Mouse (Mus musculus): ENCODE data around the gene Nms. TPM values are rescaled to one million over a fixed set of nuclear protein-coding genes. Genes with fewer than 3 reads are reported as not detected.

Gene Nms
- polyA plus RNA-seq (2015; fragmentation: Nextera tagmentation; extraction: Ambion mirVana): not detected in 2 replicates

- WGBS: 74% methylated on average over 6 of the region's 6 CpGs
- H3K9me3 ChIP-seq (ENCODE audit: control insufficient read depth, low read length): no peaks in the 10 kb centered on the region
- no peak within 1 kb of the TSS for H3K9ac ChIP-seq (ENCODE audit: low read depth, low read length)
- no peak within 1 kb of the TSS for H3K4me2 ChIP-seq (ENCODE audit: low read depth, low read length)
- H3K27me3 ChIP-seq (replicated peaks; ENCODE audit: control insufficient read depth, insufficient read depth, low read length): no peaks in the 10 kb centered on the region
- H3K27ac ChIP-seq (ENCODE audit: low read length): no peak within 1 kb of the TSS
- no peaks in the 10 kb centered on the region for H3K4me1 ChIP-seq (ENCODE audit: control insufficient read depth, insufficient read depth, low read length)
- no peak within 1 kb of the TSS for H3K4me3 ChIP-seq (ENCODE audit: low read length)
- H3K36me3 ChIP-seq (ENCODE audit: control insufficient read depth, insufficient read depth, low read length): no peaks in the 10 kb centered on the region
- no peak for ATAC-seq
Observed at GRCm38 (mm10) chr1:38938849-38939248, at the start of gene Nms. Gene Nms (plus strand): TSS chr1:38939149.

GRCm38 (mm10) chr1:38891444-38891843, 47.5 kb upstream of the Nms start:
- ATAC-seq: no peak
- Histone ChIP-seq H3K4me1 (ENCODE audit: control insufficient read depth, insufficient read depth, low read length) (no peaks in the 10 kb centered on the region), H3K9ac (ENCODE audit: low read depth, low read length) (no peak overlapping the region), H3K27ac (ENCODE audit: low read length) (no peak overlapping the region), H3K27me3 (replicated peaks; ENCODE audit: control insufficient read depth, insufficient read depth, low read length) (no peaks in the 10 kb centered on the region), H3K9me3 (ENCODE audit: control insufficient read depth, low read length) (no peaks in the 10 kb centered on the region), H3K4me3 (ENCODE audit: low read length) (no peak overlapping the region), H3K4me2 (ENCODE audit: low read depth, low read length) (no peak overlapping the region), H3K36me3 (ENCODE audit: control insufficient read depth, insufficient read depth, low read length) (no peaks in the 10 kb centered on the region)
- 88% methylated on average over 5 of the region's 5 CpGs for WGBS

GRCm38 (mm10) chr1:38893081-38893480, 45.9 kb upstream of the Nms start:
- Histone ChIP-seq H3K27me3 (replicated peaks; ENCODE audit: control insufficient read depth, insufficient read depth, low read length) (no peaks in the 10 kb centered on the region), H3K4me2 (ENCODE audit: low read depth, low read length) (no peak overlapping the region), H3K9me3 (ENCODE audit: control insufficient read depth, low read length) (no peaks in the 10 kb centered on the region), H3K9ac (ENCODE audit: low read depth, low read length) (no peak overlapping the region), H3K27ac (ENCODE audit: low read length) (no peak overlapping the region), H3K4me3 (ENCODE audit: low read length) (no peak overlapping the region), H3K4me1 (ENCODE audit: control insufficient read depth, insufficient read depth, low read length) (no peaks in the 10 kb centered on the region; the same call in 1 of the 2 replicates), H3K36me3 (ENCODE audit: control insufficient read depth, insufficient read depth, low read length) (no peaks in the 10 kb centered on the region)
- 63% methylated on average over 5 of the region's 5 CpGs for WGBS
- ATAC-seq: no peak

GRCm38 (mm10) chr1:38897431-38898248, 41.3 kb upstream of the Nms start, which contains the start of gene Chst10:
Gene Chst10 (minus strand): TSS chr1:38898161.
- peak within 1 kb of the TSS; percentile 87 for H3K4me2 ChIP-seq (ENCODE audit: low read depth, low read length)
- no peaks in the 10 kb centered on the region for H3K9me3 ChIP-seq (ENCODE audit: control insufficient read depth, low read length)
- no peaks in the 10 kb centered on the region for H3K27me3 ChIP-seq (replicated peaks; ENCODE audit: control insufficient read depth, insufficient read depth, low read length)
- H3K36me3 ChIP-seq (ENCODE audit: control insufficient read depth, insufficient read depth, low read length): no peaks in the 10 kb centered on the region
- H3K9ac ChIP-seq (ENCODE audit: low read depth, low read length): peak within 1 kb of the TSS; percentile 69
- H3K27ac ChIP-seq (ENCODE audit: low read length): no peak within 1 kb of the TSS
- under 1% methylated on average over 67 of the region's 67 CpGs for WGBS
- H3K4me3 ChIP-seq (ENCODE audit: low read length): peak within 1 kb of the TSS; percentile 69
- ATAC-seq: peak; percentile 93
- peaks cover 2% of the 10 kb centered on the region; the same call in 1 of the 2 replicates for H3K4me1 ChIP-seq (ENCODE audit: control insufficient read depth, insufficient read depth, low read length)

- H3K4me2 ChIP-seq (ENCODE audit: low read depth, low read length): no peak overlapping the region
- no peaks in the 10 kb centered on the region for H3K36me3 ChIP-seq (ENCODE audit: control insufficient read depth, insufficient read depth, low read length)
- no peak overlapping the region for H3K9ac ChIP-seq (ENCODE audit: low read depth, low read length)
- 57% methylated on average over 5 of the region's 5 CpGs for WGBS
- no peaks in the 10 kb centered on the region for H3K9me3 ChIP-seq (ENCODE audit: control insufficient read depth, low read length)
- peaks cover 2% of the 10 kb centered on the region; the same call in 1 of the 2 replicates for H3K4me1 ChIP-seq (ENCODE audit: control insufficient read depth, insufficient read depth, low read length)
- H3K27ac ChIP-seq (ENCODE audit: low read length): no peak overlapping the region
- no peak for ATAC-seq
- no peaks in the 10 kb centered on the region for H3K27me3 ChIP-seq (replicated peaks; ENCODE audit: control insufficient read depth, insufficient read depth, low read length)
- H3K4me3 ChIP-seq (ENCODE audit: low read length): no peak overlapping the region
Observed at GRCm38 (mm10) chr1:38902571-38902970, 36.4 kb upstream of the Nms start.

- WGBS: 86% methylated on average over 2 of the region's 2 CpGs
- Histone ChIP-seq H3K36me3 (ENCODE audit: control insufficient read depth, insufficient read depth, low read length) (no peaks in the 10 kb centered on the region), H3K9ac (ENCODE audit: low read depth, low read length) (no peak overlapping the region), H3K27ac (ENCODE audit: low read length) (no peak overlapping the region), H3K4me1 (ENCODE audit: control insufficient read depth, insufficient read depth, low read length) (no peaks in the 10 kb centered on the region), H3K9me3 (ENCODE audit: control insufficient read depth, low read length) (no peaks in the 10 kb centered on the region), H3K4me3 (ENCODE audit: low read length) (no peak overlapping the region), H3K4me2 (ENCODE audit: low read depth, low read length) (no peak overlapping the region), H3K27me3 (replicated peaks; ENCODE audit: control insufficient read depth, insufficient read depth, low read length) (no peaks in the 10 kb centered on the region)
- ATAC-seq: no peak
Observed at GRCm38 (mm10) chr1:38903985-38904384, 35.0 kb upstream of the Nms start.

- Histone ChIP-seq H3K9ac (ENCODE audit: low read depth, low read length) (no peak overlapping the region), H3K36me3 (ENCODE audit: control insufficient read depth, insufficient read depth, low read length) (no peaks in the 10 kb centered on the region), H3K27ac (ENCODE audit: low read length) (no peak overlapping the region), H3K27me3 (replicated peaks; ENCODE audit: control insufficient read depth, insufficient read depth, low read length) (no peaks in the 10 kb centered on the region), H3K4me2 (ENCODE audit: low read depth, low read length) (no peak overlapping the region), H3K9me3 (ENCODE audit: control insufficient read depth, low read length) (no peaks in the 10 kb centered on the region), H3K4me1 (ENCODE audit: control insufficient read depth, insufficient read depth, low read length) (no peaks in the 10 kb centered on the region), H3K4me3 (ENCODE audit: low read length) (no peak overlapping the region)
- ATAC-seq: no peak
- 86% methylated on average over 4 of the region's 4 CpGs for WGBS
Observed at GRCm38 (mm10) chr1:38928996-38929395, 10.0 kb upstream of the Nms start.

- ATAC-seq: no peak
- H3K4me3 ChIP-seq (ENCODE audit: low read length): no peak overlapping the region
- H3K4me1 ChIP-seq (ENCODE audit: control insufficient read depth, insufficient read depth, low read length): no peaks in the 10 kb centered on the region
- no peak overlapping the region for H3K27ac ChIP-seq (ENCODE audit: low read length)
- 81% methylated on average over 4 of the region's 4 CpGs for WGBS
- H3K27me3 ChIP-seq (replicated peaks; ENCODE audit: control insufficient read depth, insufficient read depth, low read length): no peaks in the 10 kb centered on the region
- H3K36me3 ChIP-seq (ENCODE audit: control insufficient read depth, insufficient read depth, low read length): no peaks in the 10 kb centered on the region
- no peaks in the 10 kb centered on the region for H3K9me3 ChIP-seq (ENCODE audit: control insufficient read depth, low read length)
- no peak overlapping the region for H3K9ac ChIP-seq (ENCODE audit: low read depth, low read length)
- H3K4me2 ChIP-seq (ENCODE audit: low read depth, low read length): no peak overlapping the region
Observed at GRCm38 (mm10) chr1:38929468-38929867, 9.5 kb upstream of the Nms start.

GRCm38 (mm10) chr1:38930767-38931166, 8.2 kb upstream of the Nms start:
- Histone ChIP-seq H3K4me3 (ENCODE audit: low read length) (no peak overlapping the region), H3K4me1 (ENCODE audit: control insufficient read depth, insufficient read depth, low read length) (no peaks in the 10 kb centered on the region), H3K27ac (ENCODE audit: low read length) (peak overlapping the region; percentile 19; the same call in 1 of the 2 replicates), H3K9me3 (ENCODE audit: control insufficient read depth, low read length) (no peaks in the 10 kb centered on the region), H3K27me3 (replicated peaks; ENCODE audit: control insufficient read depth, insufficient read depth, low read length) (no peaks in the 10 kb centered on the region), H3K4me2 (ENCODE audit: low read depth, low read length) (0 out of 2 replicates have a peak overlapping the region, but pooled peaks have one; percentile 12), H3K9ac (ENCODE audit: low read depth, low read length) (no peak overlapping the region), H3K36me3 (ENCODE audit: control insufficient read depth, insufficient read depth, low read length) (no peaks in the 10 kb centered on the region)
- 35% methylated on average over 8 of the region's 8 CpGs for WGBS
- ATAC-seq: peak; percentile 91
